Mouse (Mus musculus) neutrophil, adult 5-6 weeks (primary cell): ENCODE measurements around the gene Cdc6. TPM values are rescaled to one million over a fixed set of nuclear protein-coding genes. Genes with fewer than 3 reads are reported as not detected.

ENCODE experiments used
- ATAC-seq: fragments of 151-379, 151-347 bp; 2 replicates; pipeline ENCODE4 v1.8.0; 2017; ENCODE audit warnings: mild to moderate bottlenecking, moderate TSS enrichment; ENCODE audit not compliant: insufficient number of reproducible peaks, poor library complexity, low FRiP score, severe bottlenecking; ENCODE audit errors: extremely low read depth
- total RNA-seq: library from RNA; stranded (forward); fragments of 200-1000 nt; gene quantifications from 2 replicates; pipeline ENCODE4 v1.2.3, GENCODE M21; 2017

Cdc6 gene
- total RNA-seq, 1 experiment from 2014 or later = 2.2 TPM

GRCm38 (mm10) chr11:98968079-98968478 lies 60.5 kb downstream of the Cdc6 start:
- no peak for ATAC-seq

- ATAC-seq = no peak
These were observed 61.3 kb downstream of the Cdc6 start for GRCm38 (mm10) chr11:98968716-98969495.

- no peak for ATAC-seq
These were observed 61.9 kb downstream of the Cdc6 start for GRCm38 (mm10) chr11:98969496-98969927.

GRCm38 (mm10) chr11:98970191-98970925 lies 62.8 kb downstream of the Cdc6 start:
- no peak for ATAC-seq

- no peak for ATAC-seq
These were observed 63.9 kb downstream of the Cdc6 start for GRCm38 (mm10) chr11:98971316-98972031.

- peak; percentile 56 for ATAC-seq
These were observed 64.6 kb downstream of the Cdc6 start for GRCm38 (mm10) chr11:98972215-98972614.

GRCm38 (mm10) chr11:98972801-98973360 lies 65.3 kb downstream of the Cdc6 start:
- ATAC-seq = no peak

Other genes starting within 250 kb of the Cdc6 start
- not detected in 2 replicates for gene Gsdma, start 243.4 kb upstream of the Cdc6 start, total RNA-seq
- gene Psmd3, start 225.2 kb upstream of the Cdc6 start, total RNA-seq = 33.2 and 37.8 TPM in 2 replicates
- gene Csf3, start 206.5 kb upstream of the Cdc6 start, total RNA-seq = not detected in 2 replicates
- gene Med24, start 178.4 kb upstream of the Cdc6 start, total RNA-seq = 14.9 and 21.3 TPM in 2 replicates
- 7.9 and 8.7 TPM in 2 replicates for gene Thra, start 167.2 kb upstream of the Cdc6 start, total RNA-seq
- gene Nr1d1, start 132.5 kb upstream of the Cdc6 start, total RNA-seq = 0.47 and 1.8 TPM in 2 replicates
- 191 TPM in 2 replicates for gene Msl1, start 112.3 kb upstream of the Cdc6 start, total RNA-seq
- gene Casc3, start 102.9 kb upstream of the Cdc6 start, total RNA-seq = 58.7 and 64.0 TPM in 2 replicates
- gene Rapgefl1, start 71.0 kb upstream of the Cdc6 start, total RNA-seq = 0.58 and 0.61 TPM in 2 replicates
- gene Wipf2, start 44.2 kb upstream of the Cdc6 start, total RNA-seq = 13.4 and 16.2 TPM in 2 replicates
- gene Rara, start 20.0 kb downstream of the Cdc6 start, total RNA-seq = 131 and 135 TPM in 2 replicates
- gene Gjd3, start 75.2 kb downstream of the Cdc6 start, total RNA-seq = not detected in 2 replicates
- gene Top2a, start 116.4 kb downstream of the Cdc6 start, total RNA-seq = 2.9 and 5.2 TPM in 2 replicates
- 11.4 and 18.8 TPM in 2 replicates for gene Igfbp4, start 133.4 kb downstream of the Cdc6 start, total RNA-seq
- 0.12 and 0.35 TPM in 2 replicates for gene Tns4, start 181.5 kb downstream of the Cdc6 start, total RNA-seq
- gene Ccr7, start 247.3 kb downstream of the Cdc6 start, total RNA-seq = 172 and 173 TPM in 2 replicates